Mouse (Mus musculus): Measurements from ENCODE around the gene Taf5l.
"Not testable (repeated sequence)": the region's sequence is repeated elsewhere in the genome, so short reads cannot be mapped to it uniquely, and the experiment has no call there.

Taf5l gene

GRCm38 (mm10) chr8:123960556-123960955 is 60.6 kb downstream of the Taf5l start:
- in situ Hi-C loops (cut with MseI, MboI), result not testable (repeated sequence)

GRCm38 (mm10) chr8:123960056-123960455 is 61.1 kb downstream of the Taf5l start:
- in situ Hi-C loops (cut with MseI, MboI), result no loop called here

DNA sequence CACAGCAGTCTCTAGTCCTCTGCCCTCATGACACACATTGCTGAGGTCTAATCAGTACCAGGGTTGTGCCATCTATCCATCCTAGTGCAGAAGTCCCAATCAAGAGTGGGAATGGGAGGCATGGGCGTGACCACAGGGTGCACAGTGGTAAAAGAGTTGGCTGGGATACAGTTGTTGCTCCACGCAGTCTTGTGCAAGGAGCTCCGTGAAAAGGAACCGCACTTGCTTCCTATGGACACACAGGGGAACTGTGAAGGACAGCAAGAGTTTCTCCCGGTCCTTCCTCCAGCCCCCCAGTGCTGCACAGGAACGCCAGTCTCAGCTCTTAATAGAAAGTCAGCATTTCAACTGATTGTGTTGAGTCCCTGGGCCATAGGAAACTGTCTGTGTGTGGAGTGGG is 61.7 kb downstream of the Taf5l start:
- in situ Hi-C loops (cut with MseI, MboI), result no loop called here

DNA sequence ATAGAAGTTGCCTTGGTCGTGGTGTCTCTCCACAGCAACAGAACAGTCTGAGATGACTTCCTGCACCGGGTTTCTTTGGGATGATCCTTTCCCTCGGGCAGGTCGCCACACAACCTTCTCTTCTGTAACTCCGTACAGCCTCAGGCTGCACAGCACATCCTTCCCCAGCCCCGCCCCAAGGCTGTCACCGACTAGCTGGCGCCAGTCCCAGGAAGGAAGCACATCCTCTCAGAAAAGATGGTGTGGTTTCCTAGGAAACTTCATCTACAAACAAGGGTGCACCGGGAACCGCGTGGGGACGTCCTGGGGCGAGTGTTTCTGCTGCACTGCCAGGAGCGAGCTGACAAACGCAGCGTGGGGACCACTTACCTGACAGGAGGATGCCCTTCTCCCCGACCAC is 63.1 kb downstream of the Taf5l start:
- in situ Hi-C loops (cut with MseI, MboI), result no loop called here

DNA sequence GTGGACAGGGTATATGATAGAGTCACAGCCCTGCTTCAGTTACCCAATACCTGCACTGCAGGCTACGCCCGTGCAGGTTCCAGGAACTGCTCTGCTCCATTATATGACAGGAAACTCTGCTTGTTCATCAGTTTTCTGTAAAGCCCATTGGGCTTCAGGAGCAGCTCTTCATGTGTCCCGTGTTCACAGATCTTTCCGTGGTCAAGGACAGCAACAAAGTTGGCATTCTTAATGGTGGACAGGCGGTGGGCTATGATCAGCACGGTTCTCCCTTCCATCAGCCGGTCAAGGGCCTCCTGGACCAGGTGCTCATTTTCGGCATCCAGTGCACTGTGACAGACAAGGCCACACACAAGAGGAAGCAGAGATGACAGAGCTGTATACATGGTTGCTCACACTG is 67.0 kb downstream of the Taf5l start:
- in situ Hi-C loops (cut with MseI, MboI), result no loop called here

DNA sequence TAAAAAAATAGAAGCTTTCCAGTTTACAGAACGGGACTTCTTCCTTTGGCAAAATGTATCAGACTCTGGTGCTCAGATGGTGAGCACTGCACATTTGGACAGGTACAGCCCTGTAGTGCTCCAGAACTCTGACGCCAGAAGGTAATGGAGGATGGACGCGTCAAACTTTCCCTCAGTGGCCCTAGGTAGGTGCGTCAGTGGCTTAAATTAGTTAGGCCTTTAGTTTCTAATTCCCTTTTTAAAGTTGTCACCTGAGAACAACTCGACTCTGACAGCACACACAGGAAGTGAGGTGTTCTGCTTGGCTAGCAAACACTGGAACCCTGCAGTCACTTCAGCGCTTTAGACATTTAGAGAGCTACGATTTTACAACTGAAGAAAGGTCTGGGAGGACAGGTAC is 67.5 kb downstream of the Taf5l start:
- in situ Hi-C loops (cut with MseI, MboI), result no loop called here

DNA sequence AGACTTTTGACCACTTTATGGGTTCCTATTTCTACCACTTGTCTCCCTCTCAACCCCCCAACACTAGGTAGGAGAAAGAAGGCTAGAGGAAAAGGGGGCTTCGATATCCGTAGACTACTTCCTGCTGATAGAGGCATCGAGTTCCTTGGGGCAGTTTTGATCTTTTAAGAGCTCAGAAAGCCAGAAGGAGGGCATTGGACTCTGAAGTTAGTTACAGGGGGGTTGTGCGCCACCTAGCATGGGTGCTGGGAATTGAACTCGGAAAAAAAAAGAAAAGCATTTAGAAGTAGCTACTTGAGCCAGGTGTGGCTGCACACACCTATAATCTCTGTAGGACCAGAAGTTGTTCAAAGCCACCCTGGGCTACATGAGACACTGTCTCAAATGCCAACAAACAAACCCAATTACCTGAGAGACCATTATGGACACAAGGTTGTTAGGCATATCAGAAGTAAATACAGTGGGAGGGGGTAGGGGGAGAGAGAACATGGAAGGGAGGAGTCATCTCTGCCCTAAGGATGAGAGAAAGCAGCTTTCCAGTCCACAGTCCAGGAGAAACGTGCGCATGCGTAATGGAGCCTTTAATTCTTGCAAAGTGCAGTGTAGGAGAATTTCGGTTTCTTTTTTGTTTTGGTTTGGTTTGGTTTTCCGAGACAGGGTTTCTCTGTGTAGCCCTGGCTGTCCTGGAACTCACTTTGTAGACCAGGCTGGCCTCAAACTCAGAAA is 71.0 kb downstream of the Taf5l start:
- in situ Hi-C loops (cut with MseI, MboI), result no loop called here

- in situ Hi-C loops (cut with MseI, MboI), result no loop called here
Measured at GRCm38 (mm10) chr8:123949686-123949986, 71.6 kb downstream of the Taf5l start.

DNA sequence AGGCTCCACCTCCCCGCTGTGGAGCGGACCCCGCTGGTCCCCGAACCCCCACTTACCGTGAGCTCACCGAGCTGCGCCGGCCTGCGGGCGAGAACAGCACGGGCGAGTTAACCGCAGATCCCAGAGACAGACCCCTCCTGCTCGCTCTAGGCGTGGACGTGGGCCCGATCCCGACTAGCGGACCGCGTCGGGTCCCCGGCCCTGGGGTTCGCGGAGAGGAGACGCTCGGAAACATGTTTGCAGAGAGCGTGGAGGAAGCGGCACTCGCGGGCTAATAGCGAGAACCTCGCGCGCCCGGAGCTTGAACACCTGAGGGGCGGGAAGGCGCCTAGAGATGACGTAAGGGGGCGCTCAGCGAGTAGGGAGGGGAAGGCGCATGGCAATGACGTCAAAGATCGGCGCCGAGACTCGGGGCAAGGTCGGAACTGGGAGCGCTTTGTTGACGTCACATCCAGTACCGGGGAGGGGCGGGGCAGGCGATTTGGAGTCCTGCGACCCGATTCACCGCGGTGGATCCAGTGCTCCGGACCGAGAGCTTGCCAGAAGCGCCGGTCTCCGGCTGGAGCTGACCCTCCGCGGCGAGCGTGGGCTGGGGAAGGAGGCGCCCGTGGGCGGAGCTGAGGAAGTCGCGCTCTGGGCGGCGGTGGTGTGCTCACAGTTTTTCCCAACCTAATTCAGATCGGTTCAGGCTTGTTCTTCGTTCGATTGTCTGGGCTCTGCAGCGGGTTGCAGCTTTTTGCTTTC is 72.1 kb downstream of the Taf5l start, which contains the start of gene Nup133:
Gene Nup133 (minus strand): TSS at position 324 of the 744 bp plus-strand sequence.
- in situ Hi-C loops (cut with MseI, MboI), result no loop called here
